Mouse (Mus musculus): ENCODE measurements around the gene Samd1. TPM values are rescaled to one million over a fixed set of nuclear protein-coding genes. Genes with fewer than 3 reads are reported as not detected.

Samd1 gene
- polyA plus RNA-seq, 1 experiment from 2014 or later, result 19.0 TPM

DNA sequence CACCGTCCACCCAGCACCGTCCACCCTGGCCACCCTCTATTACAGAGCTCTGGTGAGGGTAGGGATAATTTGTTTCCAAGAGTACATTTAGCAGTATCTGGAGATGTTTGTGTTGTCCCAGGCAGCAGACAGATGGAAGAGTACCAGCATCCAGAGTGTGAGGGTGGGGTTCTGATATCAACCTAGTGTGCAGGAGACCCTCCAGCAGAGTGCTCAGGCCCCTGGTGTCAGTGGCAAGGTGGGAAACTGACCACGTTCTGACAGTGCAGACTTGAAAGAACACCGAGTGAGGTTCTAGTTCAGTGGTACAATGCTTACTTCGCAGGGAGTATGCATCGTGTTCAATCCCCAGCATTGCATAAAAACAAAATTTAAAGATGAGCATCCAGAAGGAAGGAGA, 25.8 kb upstream of the Samd1 start:
- H3K27ac ChIP-seq (replicated peaks; ENCODE audit: low read depth, low read length), result no peak overlapping the region
- peak overlapping the region; percentile 64; the same call in 1 of the 2 replicates for H3K9ac ChIP-seq (ENCODE audit: low read length)
- no peaks in the 10 kb centered on the region for H3K9me3 ChIP-seq (ENCODE audit: control insufficient read depth, low read length)
- WGBS, result 78% methylated on average over 6 of the region's 6 CpGs
- H3K4me3 ChIP-seq (ENCODE audit: low read depth, low read length), result peak overlapping the region; percentile 85; the same call in 1 of the 2 replicates
- H3K4me1 ChIP-seq (ENCODE audit: control insufficient read depth, insufficient read depth, low read length), result peaks cover 12% of the 10 kb centered on the region
- H3K4me2 ChIP-seq (ENCODE audit: low read depth, severe bottlenecking), result peak overlapping the region; percentile 92; the same call in 1 of the 2 replicates
- DNase-seq (ENCODE audit: low spot score) (no peak), ATAC-seq (ENCODE audit: insufficient number of reproducible peaks, low FRiP score, low TSS enrichment, low read depth) (no peak)
- H3K27me3 ChIP-seq (ENCODE audit: control insufficient read depth, insufficient read depth, low read length), result no peaks in the 10 kb centered on the region
- H3K36me3 ChIP-seq (ENCODE audit: control insufficient read depth, insufficient read depth, low read length), result peaks cover 14% of the 10 kb centered on the region

DNA sequence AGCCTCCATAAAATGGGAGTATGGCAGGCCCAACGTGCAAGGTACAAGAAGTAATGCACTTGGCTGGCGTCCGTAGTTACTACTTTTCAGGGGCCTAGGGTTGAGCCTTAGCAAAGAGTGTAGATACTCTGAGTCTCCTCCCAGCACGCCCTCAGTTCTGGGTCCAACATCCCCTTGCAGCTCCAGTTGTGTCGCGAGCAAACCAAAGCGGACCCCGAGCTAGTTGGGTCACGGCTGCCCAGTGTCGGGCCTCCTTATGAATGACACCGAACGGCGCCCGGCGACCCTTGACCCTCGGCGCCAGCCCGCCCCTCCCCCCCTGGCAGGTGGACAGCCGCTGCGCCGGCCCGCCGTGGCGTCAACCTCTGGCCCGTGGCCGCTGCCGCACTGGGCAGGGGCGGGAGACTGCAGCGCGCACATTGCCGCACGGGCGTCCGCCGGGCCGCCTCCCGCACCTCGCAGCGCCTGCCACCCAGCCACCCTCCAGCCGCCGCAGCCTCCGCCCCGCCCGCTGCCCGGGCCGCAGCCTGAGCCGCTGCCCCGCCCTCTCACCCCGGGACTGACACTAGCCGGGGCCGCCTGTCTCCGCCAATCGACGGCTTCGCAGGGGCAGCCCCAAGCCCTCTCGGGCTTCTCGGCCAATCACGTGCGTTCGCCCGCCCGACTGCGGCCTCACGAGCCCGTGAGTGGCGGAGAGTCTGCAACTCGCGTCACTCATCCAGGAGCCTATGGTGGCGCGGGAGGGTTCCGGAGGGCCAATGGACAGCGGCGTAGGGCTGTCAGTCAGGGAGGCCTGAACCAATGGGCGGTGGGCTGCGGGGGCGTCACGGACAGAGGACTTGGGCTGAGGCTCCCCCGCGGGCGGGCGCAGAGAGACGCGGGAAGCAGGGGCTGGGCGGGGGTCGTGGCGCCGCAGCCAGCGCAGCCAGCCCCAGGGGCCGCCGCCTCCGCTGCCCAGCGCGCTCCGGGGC, 25.0 kb upstream of the Samd1 start, which contains the start of gene Prkaca:
TSS of gene Prkaca (plus strand) at position 844 of the 971 bp plus-strand sequence.
- H3K9me3 ChIP-seq (ENCODE audit: control insufficient read depth, low read length), result no peaks in the 10 kb centered on the region
- H3K36me3 ChIP-seq (ENCODE audit: control insufficient read depth, insufficient read depth, low read length), result peaks cover 11% of the 10 kb centered on the region
- ATAC-seq (ENCODE audit: insufficient number of reproducible peaks, low FRiP score, low TSS enrichment, low read depth), result peak; percentile 100
- peak within 1 kb of the TSS; percentile 85 for H3K4me3 ChIP-seq (ENCODE audit: low read depth, low read length)
- H3K27ac ChIP-seq (replicated peaks; ENCODE audit: low read depth, low read length), result 0 out of 2 replicates have a peak within 1 kb of the TSS, but pooled peaks have one; percentile 33
- DNase-seq (ENCODE audit: low spot score), result peak; percentile 98
- H3K9ac ChIP-seq (ENCODE audit: low read length), result peak within 1 kb of the TSS; percentile 81
- H3K27me3 ChIP-seq (ENCODE audit: control insufficient read depth, insufficient read depth, low read length), result no peaks in the 10 kb centered on the region
- under 1% methylated on average over 78 of the region's 94 CpGs for WGBS
- peaks cover 19% of the 10 kb centered on the region for H3K4me1 ChIP-seq (ENCODE audit: control insufficient read depth, insufficient read depth, low read length)
- H3K4me2 ChIP-seq (ENCODE audit: low read depth, severe bottlenecking), result peak within 1 kb of the TSS; percentile 98

DNA sequence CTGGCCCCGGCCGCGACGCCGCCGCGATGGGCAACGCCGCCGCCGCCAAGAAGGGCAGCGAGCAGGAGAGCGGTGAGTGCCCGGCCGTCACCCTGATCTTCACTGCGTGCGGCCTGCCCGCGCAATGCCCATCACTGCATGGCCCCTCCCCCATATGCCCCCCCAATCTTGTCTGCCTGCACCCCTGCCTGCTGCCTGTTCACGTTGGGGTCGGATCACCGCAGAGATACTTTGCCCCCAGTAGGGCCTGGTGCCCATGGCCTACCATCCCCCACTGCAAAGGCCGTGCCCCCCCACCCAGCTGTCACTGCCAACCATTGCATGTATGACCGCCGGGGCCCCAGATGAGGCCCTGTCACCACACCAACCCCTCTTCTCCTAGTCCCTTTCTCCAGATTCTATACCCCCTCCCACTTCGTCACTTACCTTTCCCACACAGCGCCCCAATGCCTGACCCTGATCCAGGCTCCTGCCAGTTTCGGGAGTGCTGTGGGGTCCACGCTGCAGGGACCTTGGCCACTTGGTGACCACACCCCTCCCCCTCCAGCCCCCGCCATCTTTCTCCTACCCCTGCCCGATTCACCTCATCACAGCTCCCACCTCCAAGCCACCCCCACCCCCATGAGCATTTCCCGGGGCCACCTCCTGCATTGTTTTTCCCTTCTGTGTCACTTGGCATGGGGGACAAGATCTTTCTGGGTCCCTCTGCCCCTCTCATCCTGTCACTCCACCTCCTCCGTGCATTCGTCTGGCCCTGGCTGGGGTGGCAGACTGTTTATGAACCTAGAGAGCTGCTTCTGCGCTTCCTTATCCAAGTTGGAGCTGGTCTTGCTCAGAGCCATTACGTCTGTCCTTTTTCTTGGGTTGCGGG, 24.1 kb upstream of the Samd1 start:
- 7% methylated on average over 18 of the region's 37 CpGs for WGBS
- Histone ChIP-seq H3K9me3 (ENCODE audit: control insufficient read depth, low read length) (no peaks in the 10 kb centered on the region), H3K4me2 (ENCODE audit: low read depth, severe bottlenecking) (peak overlapping the region; percentile 98), H3K4me3 (ENCODE audit: low read depth, low read length) (peak overlapping the region; percentile 85), H3K27ac (replicated peaks; ENCODE audit: low read depth, low read length) (0 out of 2 replicates have a peak overlapping the region, but pooled peaks have one; percentile 8), H3K4me1 (ENCODE audit: control insufficient read depth, insufficient read depth, low read length) (peaks cover 21% of the 10 kb centered on the region), H3K36me3 (ENCODE audit: control insufficient read depth, insufficient read depth, low read length) (peaks cover 6% of the 10 kb centered on the region; the same call in 1 of the 2 replicates), H3K9ac (ENCODE audit: low read length) (peak overlapping the region; percentile 81), H3K27me3 (ENCODE audit: control insufficient read depth, insufficient read depth, low read length) (no peaks in the 10 kb centered on the region)
- ATAC-seq (ENCODE audit: insufficient number of reproducible peaks, low FRiP score, low TSS enrichment, low read depth) (peak; percentile 15; the same call in 1 of the 2 replicates), DNase-seq (ENCODE audit: low spot score) (peak; percentile 25)

DNA sequence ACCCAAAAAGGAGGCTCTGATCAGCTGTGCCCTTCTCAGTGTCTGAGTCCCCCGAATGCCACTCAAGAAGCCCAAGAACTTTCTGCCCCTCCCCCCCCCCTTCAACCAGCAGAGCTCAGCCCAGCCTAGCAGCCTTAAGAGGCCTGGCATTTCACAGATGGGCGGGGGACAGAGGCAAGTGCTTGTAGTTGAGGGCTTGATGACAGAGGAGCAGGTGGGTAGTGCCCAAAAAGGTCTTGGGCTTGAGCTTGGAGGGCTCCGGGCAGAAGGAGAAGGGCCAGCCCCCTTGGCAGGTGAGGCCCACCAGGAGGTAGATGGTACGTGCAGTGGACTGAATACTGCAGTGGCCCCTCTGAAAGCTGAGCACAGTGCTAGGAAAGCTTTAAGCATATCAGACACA, 23.0 kb upstream of the Samd1 start:
- Histone ChIP-seq H3K27ac (replicated peaks; ENCODE audit: low read depth, low read length) (no peak overlapping the region), H3K4me3 (ENCODE audit: low read depth, low read length) (no peak overlapping the region), H3K4me2 (ENCODE audit: low read depth, severe bottlenecking) (no peak overlapping the region), H3K36me3 (ENCODE audit: control insufficient read depth, insufficient read depth, low read length) (0 out of 2 replicates have a peak, but pooled peaks cover 1% of the 10 kb centered on the region), H3K9ac (ENCODE audit: low read length) (no peak overlapping the region), H3K4me1 (ENCODE audit: control insufficient read depth, insufficient read depth, low read length) (peaks cover 21% of the 10 kb centered on the region), H3K27me3 (ENCODE audit: control insufficient read depth, insufficient read depth, low read length) (no peaks in the 10 kb centered on the region), H3K9me3 (ENCODE audit: control insufficient read depth, low read length) (no peaks in the 10 kb centered on the region)
- ATAC-seq (ENCODE audit: insufficient number of reproducible peaks, low FRiP score, low TSS enrichment, low read depth) (no peak), DNase-seq (ENCODE audit: low spot score) (no peak)
- WGBS, result 80% methylated on average over 4 of the region's 4 CpGs

DNA sequence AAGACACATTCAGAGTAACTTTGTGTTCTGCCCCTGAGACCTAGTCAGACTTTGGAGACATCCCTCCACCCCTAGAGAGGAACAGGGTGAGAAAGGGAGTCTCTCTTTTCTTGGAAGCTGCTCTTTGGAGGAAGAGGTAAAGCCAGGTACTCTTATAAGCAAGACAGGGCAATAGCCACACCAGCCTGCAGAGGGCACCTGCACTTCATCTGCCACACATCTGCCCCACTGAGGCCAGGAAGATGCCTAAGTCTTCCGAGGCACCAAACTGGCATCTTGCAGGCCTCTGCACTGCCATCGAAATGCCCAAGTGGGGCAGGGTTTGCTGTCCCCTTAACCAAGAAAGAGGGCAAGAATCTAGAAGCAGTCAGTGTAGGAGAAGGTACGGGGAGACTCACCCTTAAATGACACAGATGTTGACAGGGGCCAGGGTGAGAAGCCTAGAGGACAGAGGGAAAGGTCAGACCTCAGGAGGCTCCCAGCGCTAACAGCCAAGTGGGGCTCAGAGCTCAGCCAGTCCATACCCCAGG, 21.3 kb upstream of the Samd1 start:
- peaks cover 21% of the 10 kb centered on the region for H3K4me1 ChIP-seq (ENCODE audit: control insufficient read depth, insufficient read depth, low read length)
- H3K4me2 ChIP-seq (ENCODE audit: low read depth, severe bottlenecking), result no peak overlapping the region
- no peak for DNase-seq (ENCODE audit: low spot score)
- no peak overlapping the region for H3K4me3 ChIP-seq (ENCODE audit: low read depth, low read length)
- no peak overlapping the region for H3K9ac ChIP-seq (ENCODE audit: low read length)
- WGBS, result 85% methylated on average over 4 of the region's 4 CpGs
- no peak for ATAC-seq (ENCODE audit: insufficient number of reproducible peaks, low FRiP score, low TSS enrichment, low read depth)
- no peaks in the 10 kb centered on the region for H3K27me3 ChIP-seq (ENCODE audit: control insufficient read depth, insufficient read depth, low read length)
- H3K27ac ChIP-seq (replicated peaks; ENCODE audit: low read depth, low read length), result no peak overlapping the region
- H3K36me3 ChIP-seq (ENCODE audit: control insufficient read depth, insufficient read depth, low read length), result peaks cover 6% of the 10 kb centered on the region
- H3K9me3 ChIP-seq (ENCODE audit: control insufficient read depth, low read length), result no peaks in the 10 kb centered on the region

DNA sequence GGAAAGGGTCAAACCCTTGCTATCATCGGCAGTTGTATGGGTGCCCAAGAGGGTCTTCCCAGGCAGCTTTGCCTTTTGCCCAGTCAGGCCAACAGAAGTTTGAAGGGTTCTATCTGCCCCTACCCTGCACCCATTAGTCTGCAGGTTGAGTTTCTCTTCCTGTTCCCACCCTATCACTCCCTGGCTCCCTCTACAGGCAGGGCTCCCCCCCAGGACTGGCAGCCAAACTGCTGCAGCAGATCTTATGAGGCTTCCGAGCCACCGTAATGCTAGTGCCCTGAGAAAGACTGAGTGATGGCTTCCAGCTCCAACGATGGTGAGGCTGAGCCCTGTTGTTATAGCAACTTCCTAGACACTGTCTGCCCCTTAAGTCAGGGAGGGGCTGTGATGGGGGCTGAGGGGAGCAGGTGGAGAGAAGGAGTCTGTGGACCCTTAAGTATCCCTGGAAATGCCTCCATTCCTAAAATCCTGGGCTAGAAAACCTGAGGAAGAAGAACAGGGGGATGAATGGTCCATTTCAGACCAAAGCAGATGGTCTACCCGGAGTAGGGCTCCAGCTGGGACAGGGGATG, 20.6 kb upstream of the Samd1 start:
- 91% methylated on average over 5 of the region's 5 CpGs for WGBS
- H3K4me2 ChIP-seq (ENCODE audit: low read depth, severe bottlenecking), result 0 out of 2 replicates have a peak overlapping the region, but pooled peaks have one; percentile 10
- no peaks in the 10 kb centered on the region for H3K9me3 ChIP-seq (ENCODE audit: control insufficient read depth, low read length)
- H3K4me3 ChIP-seq (ENCODE audit: low read depth, low read length), result no peak overlapping the region
- H3K9ac ChIP-seq (ENCODE audit: low read length), result no peak overlapping the region
- H3K27me3 ChIP-seq (ENCODE audit: control insufficient read depth, insufficient read depth, low read length), result no peaks in the 10 kb centered on the region
- peaks cover 20% of the 10 kb centered on the region for H3K4me1 ChIP-seq (ENCODE audit: control insufficient read depth, insufficient read depth, low read length)
- ATAC-seq (ENCODE audit: insufficient number of reproducible peaks, low FRiP score, low TSS enrichment, low read depth) (no peak), DNase-seq (ENCODE audit: low spot score) (no peak)
- peaks cover 9% of the 10 kb centered on the region for H3K36me3 ChIP-seq (ENCODE audit: control insufficient read depth, insufficient read depth, low read length)
- H3K27ac ChIP-seq (replicated peaks; ENCODE audit: low read depth, low read length), result no peak overlapping the region; the same call in 1 of the 2 replicates

DNA sequence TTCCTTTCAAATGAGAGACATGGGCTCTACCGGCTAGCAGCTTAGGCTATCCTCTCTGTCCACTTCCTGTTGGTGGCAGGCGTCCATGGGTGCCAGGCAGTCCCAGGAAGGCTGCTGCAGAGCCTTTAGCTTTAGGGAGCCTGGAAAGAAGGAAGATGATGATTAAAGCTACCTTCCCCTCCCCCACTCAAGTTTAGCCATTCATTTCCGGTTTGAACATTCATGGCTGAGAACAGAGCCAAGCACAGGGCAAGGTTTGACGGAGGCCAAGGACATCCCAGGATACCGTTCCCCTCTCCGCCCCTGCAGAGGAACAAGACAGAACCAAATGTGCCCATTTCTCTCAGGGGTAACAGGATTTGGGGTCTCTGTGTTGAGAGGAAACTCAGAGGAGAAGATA, 19.8 kb upstream of the Samd1 start:
- H3K4me3 ChIP-seq (ENCODE audit: low read depth, low read length), result no peak overlapping the region
- 51% methylated on average over 6 of the region's 6 CpGs for WGBS
- peak overlapping the region; percentile 33; the same call in 1 of the 2 replicates for H3K27ac ChIP-seq (replicated peaks; ENCODE audit: low read depth, low read length)
- peaks cover 9% of the 10 kb centered on the region for H3K36me3 ChIP-seq (ENCODE audit: control insufficient read depth, insufficient read depth, low read length)
- H3K9ac ChIP-seq (ENCODE audit: low read length), result peak overlapping the region; percentile 13; the same call in 1 of the 2 replicates
- peaks cover 18% of the 10 kb centered on the region for H3K4me1 ChIP-seq (ENCODE audit: control insufficient read depth, insufficient read depth, low read length)
- ATAC-seq (ENCODE audit: insufficient number of reproducible peaks, low FRiP score, low TSS enrichment, low read depth) (no peak), DNase-seq (ENCODE audit: low spot score) (no peak)
- no peaks in the 10 kb centered on the region for H3K9me3 ChIP-seq (ENCODE audit: control insufficient read depth, low read length)
- H3K4me2 ChIP-seq (ENCODE audit: low read depth, severe bottlenecking), result 0 out of 2 replicates have a peak overlapping the region, but pooled peaks have one; percentile 10
- no peaks in the 10 kb centered on the region for H3K27me3 ChIP-seq (ENCODE audit: control insufficient read depth, insufficient read depth, low read length)

Data from limb, embryonic 11.5 days (tissue).